Mouse (Mus musculus) MEL (cell line): Measurements from ENCODE around the gene Gtdc1.

ENCODE experiments used
- CHD2 ChIP-seq: IDR thresholded peaks from 2 replicates; pipeline ENCODE4 v1.6.1; 2011; ENCODE audit warnings: low read length, improper control_type of control experiment
- MYB ChIP-seq: IDR thresholded peaks from 2 replicates; pipeline ENCODE4 v1.6.1; 2011; ENCODE audit warnings: mild to moderate bottlenecking, low read depth, low read length, improper control_type of control experiment
- ZC3H11A ChIP-seq: IDR thresholded peaks from 2 replicates; pipeline ENCODE4 v1.6.1; 2012; ENCODE audit warnings: low read depth, mild to moderate bottlenecking, inconsistent platforms, low read length, improper control_type of control experiment

- TF ChIP-seq CHD2 (no peak), MYB (no peak), ZC3H11A (no peak)
Observed at GRCm38 (mm10) chr2:44916286-44916685, 11.2 kb downstream of the Gtdc1 start.
